Mouse (Mus musculus) cerebellum, postnatal 25 days (tissue): ENCODE measurements at regions not wholly inside any gene's neighbourhood (a gene's known extent, or its start where the extent isn't known, plus 50 kb on each side); places are given as distances from the start of the nearest gene placed in this dataset.
A peak's percentile ranks its signal among the peaks of the same experiment; 100 is the strongest.

ENCODE experiments used
- DNase-seq, 2 experiments: peaks; one replicate each; pipeline ENCODE4 v3.0.0; 2021; ENCODE audit warnings: mixed read lengths in 2 of 2

DNA sequence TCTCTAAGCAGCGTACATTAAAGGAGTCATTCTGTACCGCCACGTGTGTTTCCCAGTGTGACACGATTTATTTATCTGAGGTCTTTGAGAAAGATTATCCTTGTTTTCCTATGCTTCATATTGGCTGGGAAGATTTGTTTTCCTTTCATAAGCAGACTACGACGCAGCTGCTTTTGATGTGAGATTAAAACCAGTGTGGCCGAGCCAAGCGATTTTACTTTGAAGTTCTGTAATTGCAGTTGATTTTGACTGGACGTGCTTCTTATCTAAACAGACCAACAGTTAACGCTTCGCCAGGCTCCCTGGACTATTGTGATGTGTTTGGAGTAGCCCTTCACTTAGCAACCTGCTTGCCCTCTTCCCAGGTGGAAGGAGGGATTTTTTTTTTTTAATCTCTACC, 120.6 kb downstream of the Dact1 start:
- no peak for DNase-seq

DNA sequence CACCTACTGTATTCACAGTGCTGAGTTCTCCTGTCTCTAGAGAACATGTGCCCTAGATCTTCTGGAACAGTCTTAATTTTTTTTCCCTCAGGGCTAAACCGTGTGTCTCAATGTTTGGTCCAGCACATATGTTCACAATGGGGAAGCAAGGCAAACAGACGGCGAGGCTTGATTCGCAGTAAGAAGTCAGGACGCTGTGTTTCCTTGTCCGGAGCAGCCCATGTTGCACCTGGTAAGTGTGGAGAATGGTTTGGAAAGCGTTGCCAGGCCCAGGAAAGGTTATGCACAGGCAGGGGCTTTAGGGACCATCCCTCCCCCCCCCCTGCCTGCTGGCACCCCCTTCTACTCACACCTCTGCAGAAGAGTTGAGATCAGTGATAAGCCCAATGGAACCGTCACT, 121.4 kb downstream of the Dact1 start:
- DNase-seq, result peak; percentile 75 to 81

- DNase-seq, result no peak
Measured at GRCm38 (mm10) chr12:71433549-71434200, 124.0 kb downstream of the Dact1 start.

GRCm38 (mm10) chr12:71438254-71438653, 128.6 kb downstream of the Dact1 start:
- DNase-seq, result no peak

DNA sequence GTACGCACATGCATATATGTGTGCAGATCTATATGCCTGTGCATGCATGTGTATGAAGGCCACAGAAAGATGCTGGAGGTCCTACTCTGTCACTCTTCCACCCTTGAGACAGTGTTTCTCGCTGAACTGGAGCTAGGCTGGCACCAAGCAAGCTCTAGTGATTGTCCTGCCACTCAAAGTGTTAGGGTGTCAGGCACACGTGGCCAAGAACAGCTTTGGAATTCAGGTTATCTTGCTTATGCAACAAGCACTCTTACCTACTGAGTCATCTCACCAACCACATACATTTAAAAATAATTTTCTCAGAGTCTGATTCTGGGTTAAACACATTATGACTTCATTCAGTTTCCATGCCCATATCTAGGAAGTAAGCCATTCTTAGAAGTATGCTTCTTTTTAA, 131.2 kb downstream of the Dact1 start:
- no peak for DNase-seq

- no peak for DNase-seq
Measured at GRCm38 (mm10) chr12:71441272-71441671, 131.6 kb downstream of the Dact1 start.

DNA sequence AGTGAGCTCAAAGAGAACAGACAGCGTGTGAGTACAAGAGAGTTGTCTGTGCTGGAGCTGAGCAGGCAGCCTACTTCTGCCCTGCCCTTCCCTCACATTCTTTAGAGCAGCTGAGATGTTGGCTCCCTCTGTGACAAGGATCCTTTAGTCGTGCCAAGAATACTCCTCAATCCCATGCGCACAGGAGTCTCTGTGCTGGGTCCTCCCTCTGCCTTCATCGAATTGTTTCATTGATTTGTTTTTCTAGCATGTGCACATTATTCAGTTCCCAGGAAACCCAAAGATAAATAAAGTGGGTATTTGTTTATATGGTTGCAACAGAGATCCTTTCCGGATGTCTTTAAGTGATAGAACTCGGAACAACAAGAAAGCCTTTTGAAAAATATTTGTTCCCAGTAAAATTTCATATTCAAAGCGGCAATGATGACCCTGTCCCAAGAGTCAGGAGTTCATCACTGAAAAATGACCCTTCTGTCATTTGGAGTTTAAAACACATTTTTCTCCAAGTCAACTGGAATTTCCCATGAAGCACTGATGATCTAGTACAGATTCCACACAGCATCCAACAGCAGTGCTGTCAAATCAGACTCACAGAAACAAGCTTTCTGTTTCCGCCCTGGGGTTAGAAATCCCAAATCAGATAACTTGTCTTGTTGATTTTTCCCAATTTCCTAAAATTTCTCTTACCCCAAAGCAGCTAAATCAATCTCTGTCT, 136.7 kb downstream of the Dact1 start:
- DNase-seq, result no peak

- no peak for DNase-seq
Measured at GRCm38 (mm10) chr12:71446892-71447268, 137.2 kb downstream of the Dact1 start.

- DNase-seq, result no peak
Measured at GRCm38 (mm10) chr12:71449032-71449431, 139.3 kb downstream of the Dact1 start.

GRCm38 (mm10) chr12:71450128-71450527, 140.4 kb downstream of the Dact1 start:
- no peak for DNase-seq

DNA sequence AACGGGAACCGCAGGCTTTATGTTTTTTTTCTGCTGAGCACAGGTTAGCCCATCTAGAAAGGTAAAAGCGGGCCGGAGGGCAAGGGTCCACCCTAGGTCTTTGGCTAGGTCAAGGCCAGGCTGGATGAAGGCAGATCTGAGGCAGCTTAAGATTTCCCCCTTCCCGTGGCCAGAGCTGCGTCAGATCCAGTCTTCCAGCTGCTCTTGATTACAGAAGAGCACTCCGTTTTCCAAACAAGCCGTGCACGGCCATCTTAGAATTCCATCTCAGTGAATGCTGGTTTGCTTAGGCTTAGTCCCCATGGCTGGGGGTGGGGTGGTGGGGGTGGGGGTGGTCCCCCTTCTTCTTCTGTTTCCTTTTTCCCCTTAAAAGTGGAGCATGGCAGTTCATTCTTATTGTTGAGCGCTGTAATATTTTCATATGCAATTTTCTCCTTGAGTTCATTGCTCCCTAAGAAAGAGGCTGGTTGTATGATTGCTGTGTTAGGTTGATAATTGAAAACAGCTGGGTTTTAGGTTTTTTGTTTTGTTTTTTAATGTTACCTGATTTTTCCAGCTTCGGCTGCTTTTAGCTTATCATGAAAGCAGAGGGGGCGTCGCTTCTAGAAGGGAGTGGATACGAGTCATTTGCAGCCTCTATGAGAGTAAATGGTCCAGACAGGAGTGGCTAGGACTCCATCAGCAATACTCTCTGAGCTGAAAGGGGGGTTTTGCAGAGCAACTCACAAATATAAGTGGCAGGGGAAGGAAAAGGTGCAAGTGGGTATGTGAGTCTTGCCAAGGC, 141.2 kb downstream of the Dact1 start:
- no peak for DNase-seq

DNA sequence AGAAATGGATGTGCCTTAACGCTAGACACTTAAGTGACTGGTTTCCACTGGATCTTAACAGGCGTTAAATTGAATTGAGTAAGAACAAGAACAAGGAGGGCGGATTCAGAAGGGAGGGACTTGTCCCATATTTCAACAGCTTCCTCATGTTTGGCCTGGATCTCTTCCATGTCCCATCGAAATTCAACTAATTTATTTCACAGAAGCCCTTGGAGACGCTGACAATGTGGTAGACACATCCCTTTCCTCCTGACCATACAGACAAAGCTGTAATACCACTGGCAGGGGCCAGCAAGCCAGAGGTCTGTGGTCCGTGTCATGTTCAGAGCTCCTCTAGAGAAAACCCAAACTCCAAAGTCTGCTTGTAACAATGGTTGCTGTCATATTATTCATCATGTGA, 147.2 kb downstream of the Dact1 start:
- no peak for DNase-seq

DNA sequence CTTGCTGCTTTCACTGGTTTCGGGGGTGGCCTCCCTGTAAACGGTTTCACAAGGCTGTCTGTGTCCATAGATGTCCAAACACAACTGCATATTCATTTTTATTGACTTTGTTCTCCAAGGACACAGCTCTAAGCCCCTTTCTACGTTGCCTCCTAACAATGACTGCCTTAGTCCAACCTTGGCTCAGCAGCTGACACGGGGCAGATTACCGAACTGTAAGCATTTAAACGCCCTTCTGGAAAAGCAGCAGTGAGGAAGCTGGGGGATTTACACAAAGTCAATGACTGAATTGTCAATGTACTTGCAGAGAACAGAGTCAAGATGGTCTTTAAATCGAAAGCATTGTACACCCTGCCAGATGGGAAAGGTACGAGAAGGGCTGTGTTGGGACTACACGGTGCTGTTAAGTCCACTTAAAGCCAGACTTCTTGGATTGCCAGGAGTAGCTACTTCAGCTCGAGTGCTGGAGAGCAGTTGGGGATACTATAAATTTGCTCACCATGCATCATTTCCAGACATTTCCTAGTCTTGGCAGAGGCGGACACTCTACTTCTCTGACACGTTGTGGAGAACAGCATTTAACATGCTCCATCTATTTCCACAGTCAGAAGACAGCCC, 149.0 kb downstream of the Dact1 start:
- no peak for DNase-seq

- DNase-seq, result no peak
Measured at GRCm38 (mm10) chr12:71460643-71461042, 151.0 kb downstream of the Dact1 start.

DNA sequence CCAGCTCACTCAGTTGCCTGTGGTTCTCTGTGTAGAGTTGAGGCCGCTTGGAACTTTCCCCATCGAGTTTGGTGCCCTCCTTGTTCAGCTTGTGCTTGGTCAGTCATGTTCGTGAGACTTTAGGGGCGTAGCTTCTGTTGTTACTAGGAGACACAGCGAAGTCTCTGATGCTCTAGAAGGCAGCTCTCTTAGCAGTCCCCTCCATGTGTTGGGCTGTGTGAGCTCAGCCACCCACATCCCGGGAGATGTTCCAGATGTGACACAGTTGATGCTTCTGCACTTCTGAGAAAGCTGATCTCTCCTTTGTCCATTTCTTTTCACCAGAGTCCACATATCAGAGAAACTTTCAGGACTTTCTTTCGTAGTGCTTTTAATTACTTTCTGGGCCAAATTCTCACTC, 158.1 kb downstream of the Dact1 start:
- DNase-seq, result no peak

DNA sequence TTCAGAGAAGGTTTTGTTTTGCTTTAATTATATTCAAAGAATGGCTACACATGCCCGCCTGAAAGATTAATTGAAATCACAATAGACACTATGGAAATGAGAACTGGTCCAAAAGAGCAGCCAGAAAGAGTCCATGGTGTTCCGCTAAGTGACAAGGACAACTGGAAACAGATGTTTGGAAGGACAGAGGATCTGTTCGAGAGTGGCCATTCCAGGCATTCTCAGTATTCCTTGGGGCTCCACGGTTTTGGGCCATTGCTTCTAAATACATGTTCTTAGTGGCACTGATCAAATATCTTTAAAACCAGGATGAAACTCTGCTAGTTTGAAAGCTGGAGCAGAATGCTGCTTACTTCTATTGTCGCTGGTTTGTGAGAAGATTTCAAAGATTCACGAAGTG, 158.6 kb downstream of the Dact1 start:
- no peak for DNase-seq

DNA sequence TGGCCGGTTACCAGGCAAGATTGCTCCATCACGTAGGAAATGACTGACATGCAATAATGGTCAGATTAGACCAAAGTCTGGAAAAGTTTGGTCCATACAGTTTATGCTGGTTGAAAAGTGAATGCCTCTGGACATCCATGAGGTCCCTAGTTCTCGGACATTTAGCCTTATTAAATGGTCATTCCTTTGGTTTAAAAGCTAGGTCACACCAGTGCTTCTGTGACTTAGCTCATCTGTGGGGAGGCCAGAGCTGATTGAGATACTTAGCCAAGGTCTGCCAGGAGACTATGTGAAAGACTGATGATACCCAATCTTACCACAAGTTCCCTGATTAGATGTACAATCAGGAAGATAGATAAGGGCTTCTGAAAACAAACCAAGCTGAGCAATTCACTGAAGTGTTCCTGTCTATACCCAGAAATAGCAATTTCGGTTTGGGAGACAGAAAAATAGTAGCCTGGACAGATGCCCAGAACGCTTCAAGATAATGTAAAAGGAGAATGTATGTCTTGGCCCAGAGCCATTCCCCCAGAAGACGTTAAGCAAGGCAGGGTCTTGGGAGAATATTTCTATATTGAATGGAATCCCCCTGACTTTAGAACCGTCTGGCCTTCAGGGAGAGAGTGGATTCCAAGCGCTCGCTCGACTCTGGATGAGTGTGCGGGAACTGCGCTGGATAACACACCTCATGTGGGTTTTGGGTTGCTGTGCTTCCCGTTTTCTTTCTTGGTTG, 161.5 kb downstream of the Dact1 start:
- DNase-seq, result no peak

GRCm38 (mm10) chr12:71471720-71472119, 162.0 kb downstream of the Dact1 start:
- no peak for DNase-seq

- DNase-seq, result no peak
Measured at GRCm38 (mm10) chr12:71476238-71476637, 166.6 kb downstream of the Dact1 start.

- DNase-seq, result no peak
Measured at GRCm38 (mm10) chr12:71477691-71478090, 168.0 kb downstream of the Dact1 start.

DNA sequence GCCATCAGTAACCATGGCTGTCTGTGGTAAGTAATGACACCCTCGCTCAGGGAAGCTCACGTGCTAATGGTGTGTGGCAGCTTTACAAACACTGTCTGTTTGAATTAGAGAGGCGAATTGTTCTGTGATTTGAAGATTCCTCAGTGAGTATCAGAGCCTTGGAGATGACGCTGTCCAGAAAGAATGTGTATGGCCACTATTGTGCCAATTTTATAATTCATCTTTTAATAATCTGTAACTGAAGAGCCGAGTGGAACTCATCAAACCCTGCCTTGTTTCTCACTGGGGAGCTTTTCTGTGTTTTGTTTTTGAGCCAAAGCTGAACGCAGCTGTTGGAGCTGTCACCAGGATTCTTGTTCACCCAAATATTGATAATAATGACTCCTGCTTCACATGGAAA, 171.7 kb downstream of the Dact1 start:
- DNase-seq, result no peak

- DNase-seq, result no peak
Measured at GRCm38 (mm10) chr12:71481899-71482593, 172.4 kb downstream of the Dact1 start.
